Mouse (Mus musculus) midbrain, postnatal 0 days (tissue): ENCODE measurements around the gene Marveld1. TPM values are rescaled to one million over a fixed set of nuclear protein-coding genes. Genes with fewer than 3 reads are reported as not detected.
A peak's percentile ranks its signal among the peaks of the same experiment; 100 is the strongest.

Experiments
- ATAC-seq: fragments of 200-750 bp; cut with Nextera tagmentation; 2 replicates; pipeline ENCODE4 v1.8.0; 2017; ENCODE audit warnings: moderate number of reproducible peaks, mild to moderate bottlenecking, moderate TSS enrichment, moderate library complexity; ENCODE audit not compliant: low FRiP score
- DNase-seq: peaks from one replicate; pipeline ENCODE4 v3.0.0-alpha.2; 2015; ENCODE audit warnings: low spot score
- H3K27ac ChIP-seq: fragments of 300-500 bp; sonication (generic); 2 replicates; pipeline ENCODE4 v1.5.1; 2014; ENCODE audit warnings: low read depth, mild to moderate bottlenecking, low read length, mixed read lengths
- H3K27me3 ChIP-seq: fragments of 300-500 bp; sonication (generic); 2 replicates; pipeline ENCODE4 v1.6.1; 2014; ENCODE audit warnings: low read length, control low read depth, mixed read lengths; ENCODE audit not compliant: insufficient read depth
- H3K36me3 ChIP-seq: fragments of 300-500 bp; sonication (generic); 2 replicates; pipeline ENCODE4 v1.6.1; 2014; ENCODE audit warnings: low read length, control low read depth, mixed read lengths; ENCODE audit not compliant: insufficient read depth
- H3K4me1 ChIP-seq: fragments of 300-500 bp; sonication (generic); 2 replicates; pipeline ENCODE4 v1.6.1; 2014; ENCODE audit warnings: mild to moderate bottlenecking, control low read depth, antibody characterized with exemption, low read length, mixed read lengths; ENCODE audit not compliant: insufficient read depth
- H3K4me2 ChIP-seq: fragments of 300-500 bp; sonication (generic); 2 replicates; pipeline ENCODE4 v1.6.1; 2014; ENCODE audit warnings: low read depth, mild to moderate bottlenecking, low read length, mixed read lengths; ENCODE audit not compliant: poor library complexity, severe bottlenecking
- H3K4me3 ChIP-seq: fragments of 300-500 bp; sonication (generic); 2 replicates; pipeline ENCODE4 v1.5.1; 2014; ENCODE audit warnings: low read depth, mild to moderate bottlenecking, low read length, moderate library complexity
- H3K9ac ChIP-seq: fragments of 300-500 bp; sonication (generic); replicated peaks from 2 replicates; pipeline ENCODE4 v1.6.1; 2014; ENCODE audit warnings: mild to moderate bottlenecking, low read length, moderate library complexity, mixed read lengths; ENCODE audit not compliant: poor library complexity, severe bottlenecking
- H3K9me3 ChIP-seq: fragments of 300-500 bp; sonication (generic); 2 replicates; pipeline ENCODE4 v1.6.1; 2016; ENCODE audit warnings: low read length, control low read depth
- CTCF ChIP-seq: IDR thresholded peaks from 2 replicates; pipeline ENCODE4 v1.5.1; 2016; ENCODE audit warnings: antibody characterized with exemption, mild to moderate bottlenecking
- WGBS: fragments of 180-500 bp; shearing (Covaris S2); extraction: QIAGEN DNeasy Blood & Tissue Kit; methylation state at CpG from one replicate; pipeline ENCODE4 v1.1.7; 2014; 5-methylcytosine and 5-hydroxymethylcytosine counted together
- polyA plus RNA-seq: library from polyadenylated mRNA; unstranded; fragments of >200 nt; fragmentation: Nextera tagmentation; extraction: Ambion mirVana; gene quantifications from 2 replicates; pipeline ENCODE4 v1.2.1, GENCODE M21; 2015
- total RNA-seq: library from RNA; depleted of rRNA; stranded (reverse); fragments of >200 nt; gene quantifications from 2 replicates; pipeline ENCODE4 v1.2.3, GENCODE M21; 2014; rRNA removed

The Marveld1 gene
- total and polyA plus RNA-seq, 2 experiments from 2014 or later = 3.6 to 15.1 TPM

DNA sequence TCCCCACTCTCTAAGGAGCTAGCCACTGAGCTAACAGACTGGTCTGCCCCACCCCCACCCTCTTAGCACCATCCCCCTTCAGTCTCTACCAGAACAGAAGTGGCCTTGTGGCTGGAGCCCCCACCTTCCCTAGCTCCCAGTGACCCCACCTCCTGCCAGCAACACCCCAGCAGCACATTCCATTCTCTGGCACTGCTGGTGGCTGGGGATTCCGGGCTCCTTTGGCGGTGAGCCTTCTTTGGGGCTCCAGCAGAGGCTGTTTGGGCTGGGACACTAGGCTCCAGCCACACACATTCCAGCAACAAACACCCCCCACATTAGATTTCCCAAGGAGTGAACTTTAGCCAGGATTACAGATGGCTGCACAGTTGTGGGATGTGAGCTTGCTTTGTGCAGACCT is 46.1 kb downstream of the Marveld1 start:
- no peak overlapping the region for H3K9ac ChIP-seq
- peaks cover 24% of the 10 kb centered on the region for H3K36me3 ChIP-seq
- peaks cover 1% of the 10 kb centered on the region; the same call in 1 of the 2 replicates for H3K27me3 ChIP-seq
- no peak for TF ChIP-seq CTCF
- H3K4me2 ChIP-seq = no peak overlapping the region
- no peak overlapping the region for H3K4me3 ChIP-seq
- no peaks in the 10 kb centered on the region for H3K9me3 ChIP-seq
- WGBS = 38% methylated on average over 2 of the region's 2 CpGs
- ATAC-seq (peak; percentile 52), DNase-seq (peak; percentile 47)
- no peaks in the 10 kb centered on the region for H3K4me1 ChIP-seq
- H3K27ac ChIP-seq = no peak overlapping the region

DNA sequence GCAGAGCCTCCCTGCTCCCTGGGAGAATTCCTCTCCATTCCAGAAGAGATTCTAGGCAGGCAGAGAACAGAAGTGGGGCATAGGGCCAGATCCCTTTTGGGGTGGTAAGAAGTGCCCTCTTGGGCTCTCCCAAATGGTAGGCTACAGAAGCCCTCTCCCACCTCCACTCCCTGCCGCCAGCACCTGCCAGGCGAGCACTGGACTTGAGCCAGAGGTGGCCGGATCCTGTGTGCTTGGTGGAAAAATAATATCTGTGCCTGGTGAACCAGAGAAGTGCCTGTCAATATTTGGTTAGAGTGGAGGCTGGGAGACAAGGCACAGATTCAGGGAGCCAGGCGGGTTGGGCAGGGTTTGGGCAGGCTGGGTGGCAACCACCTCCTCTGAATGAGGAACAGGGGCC is 49.2 kb downstream of the Marveld1 start:
- ATAC-seq (no peak), DNase-seq (no peak)

DNA sequence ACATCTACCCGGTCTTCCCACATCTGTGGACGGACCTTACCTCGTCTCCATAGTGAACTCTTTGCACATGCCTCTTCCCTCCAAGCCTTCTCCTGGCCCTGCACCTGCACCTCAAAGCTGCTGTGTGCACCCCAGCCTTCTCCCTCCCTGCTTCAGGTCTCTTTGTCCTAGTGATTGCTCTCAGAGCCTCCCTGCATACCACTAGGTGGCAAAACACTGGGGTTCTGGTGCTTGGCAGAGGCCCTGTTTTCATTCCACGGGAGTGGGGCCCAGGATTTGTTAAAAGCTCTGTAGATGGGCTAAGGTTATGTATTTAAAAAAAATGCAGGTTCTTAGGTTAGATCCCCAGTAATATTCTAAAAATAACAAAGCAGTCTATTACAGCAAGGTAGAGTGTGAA is 49.9 kb downstream of the Marveld1 start:
- Histone ChIP-seq H3K4me2 (no peak overlapping the region), H3K4me1 (no peaks in the 10 kb centered on the region), H3K27me3 (peaks cover 37% of the 10 kb centered on the region), H3K9ac (no peak overlapping the region), H3K36me3 (peaks cover 3% of the 10 kb centered on the region; the same call in 1 of the 2 replicates), H3K9me3 (no peaks in the 10 kb centered on the region), H3K4me3 (no peak overlapping the region), H3K27ac (no peak overlapping the region)
- WGBS = 66% methylated on average over 4 of the region's 4 CpGs
- DNase-seq (peak; percentile 32), ATAC-seq (no peak)
- TF ChIP-seq CTCF = peak; percentile 71

More for the DNA sequence above, 49.2 kb downstream of the Marveld1 start:
- Histone ChIP-seq H3K9ac (no peak overlapping the region), H3K27ac (no peak overlapping the region), H3K4me1 (no peaks in the 10 kb centered on the region), H3K4me2 (no peak overlapping the region), H3K9me3 (no peaks in the 10 kb centered on the region), H3K4me3 (no peak overlapping the region), H3K36me3 (peaks cover 10% of the 10 kb centered on the region), H3K27me3 (peaks cover 30% of the 10 kb centered on the region)
- no peak for TF ChIP-seq CTCF
- WGBS = 84% methylated on average over 4 of the region's 4 CpGs

DNA sequence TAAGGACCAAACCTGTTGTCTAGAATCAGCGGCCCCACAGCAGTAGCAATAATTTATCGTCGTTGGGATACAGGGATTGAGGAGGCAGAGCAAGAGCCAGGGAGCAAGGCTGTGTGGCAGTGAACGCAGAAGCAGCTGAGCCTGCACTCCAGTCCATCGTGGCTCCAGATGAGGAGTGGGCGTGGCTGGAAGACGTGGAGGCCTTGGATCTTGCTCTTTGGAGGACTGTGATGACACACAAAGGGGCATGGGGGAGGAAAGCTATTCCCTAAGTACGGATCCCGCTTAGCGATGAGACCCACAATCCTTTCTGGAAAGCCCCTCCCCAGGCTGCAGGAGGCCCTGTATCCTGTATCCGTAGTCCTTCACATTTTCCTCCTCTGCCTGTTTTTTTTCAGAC is 50.8 kb downstream of the Marveld1 start:
- Histone ChIP-seq H3K4me3 (no peak overlapping the region), H3K27me3 (peaks cover 46% of the 10 kb centered on the region), H3K4me2 (no peak overlapping the region), H3K36me3 (0 out of 2 replicates have a peak, but pooled peaks cover 3% of the 10 kb centered on the region), H3K9me3 (no peaks in the 10 kb centered on the region), H3K4me1 (no peaks in the 10 kb centered on the region), H3K9ac (no peak overlapping the region), H3K27ac (no peak overlapping the region)
- ATAC-seq = no peak
- no peak for DNase-seq
- TF ChIP-seq CTCF = no peak
- WGBS = 44% methylated on average over 11 of the region's 11 CpGs

Other genes with a start within 250 kb of the Marveld1 start
- gene Pgam1, start 235.5 kb upstream of the Marveld1 start, total RNA-seq = 473 and 479 TPM in 2 replicates
- 536 and 596 TPM in 2 replicates for gene Pgam1, start 235.5 kb upstream of the Marveld1 start, polyA plus RNA-seq
- gene Exosc1, start 214.0 kb upstream of the Marveld1 start, total RNA-seq = 18.0 and 28.8 TPM in 2 replicates
- gene Exosc1, start 214.0 kb upstream of the Marveld1 start, polyA plus RNA-seq = 61.2 and 62.3 TPM in 2 replicates
- 49.2 and 61.9 TPM in 2 replicates for gene Zdhhc16, start 213.9 kb upstream of the Marveld1 start, total RNA-seq
- gene Zdhhc16, start 213.9 kb upstream of the Marveld1 start, polyA plus RNA-seq = 86.7 and 91.0 TPM in 2 replicates
- 45.7 and 62.5 TPM in 2 replicates for gene Mms19, start 166.2 kb upstream of the Marveld1 start, total RNA-seq
- gene Mms19, start 166.2 kb upstream of the Marveld1 start, polyA plus RNA-seq = 26.1 TPM in 2 replicates
- 17.5 and 22.1 TPM in 2 replicates for gene Ubtd1, start 165.6 kb upstream of the Marveld1 start, total RNA-seq
- gene Ubtd1, start 165.6 kb upstream of the Marveld1 start, polyA plus RNA-seq = 12.2 and 12.8 TPM in 2 replicates
- gene Ankrd2, start 111.4 kb upstream of the Marveld1 start, total RNA-seq = 0.71 and 1.7 TPM in 2 replicates
- gene Ankrd2, start 111.4 kb upstream of the Marveld1 start, polyA plus RNA-seq = 0.81 and 2.4 TPM in 2 replicates
- gene Hoga1, start 101.8 kb upstream of the Marveld1 start, total RNA-seq = 3.1 TPM in 2 replicates
- gene Hoga1, start 101.8 kb upstream of the Marveld1 start, polyA plus RNA-seq = 3.4 and 4.0 TPM in 2 replicates
- 0.24 TPM in 1 of 2 replicates, not detected in the other for gene 4933411K16Rik, start 95.2 kb upstream of the Marveld1 start, total RNA-seq
- gene 4933411K16Rik, start 95.2 kb upstream of the Marveld1 start, polyA plus RNA-seq = not detected in 2 replicates
- gene Morn4, start 61.0 kb upstream of the Marveld1 start, total RNA-seq = 47.2 and 47.5 TPM in 2 replicates
- 122 and 123 TPM in 2 replicates for gene Morn4, start 61.0 kb upstream of the Marveld1 start, polyA plus RNA-seq
- gene Pi4k2a, start 56.9 kb upstream of the Marveld1 start, total RNA-seq = 19.3 and 21.9 TPM in 2 replicates
- 30.6 and 33.0 TPM in 2 replicates for gene Pi4k2a, start 56.9 kb upstream of the Marveld1 start, polyA plus RNA-seq
- gene Avpi1, start 18.3 kb upstream of the Marveld1 start, total RNA-seq = 9.3 and 11.5 TPM in 2 replicates
- gene Avpi1, start 18.3 kb upstream of the Marveld1 start, polyA plus RNA-seq = 11.9 and 13.7 TPM in 2 replicates
- 71.8 and 83.9 TPM in 2 replicates for gene Zfyve27, start 16.6 kb downstream of the Marveld1 start, total RNA-seq
- 48.8 and 50.6 TPM in 2 replicates for gene Zfyve27, start 16.6 kb downstream of the Marveld1 start, polyA plus RNA-seq
- 1.6 and 3.8 TPM in 2 replicates for gene Sfrp5, start 54.9 kb downstream of the Marveld1 start, total RNA-seq
- gene Sfrp5, start 54.9 kb downstream of the Marveld1 start, polyA plus RNA-seq = 2.7 and 2.8 TPM in 2 replicates
- gene Golga7b, start 100.2 kb downstream of the Marveld1 start, total RNA-seq = 92.0 and 92.8 TPM in 2 replicates
- 68.9 and 70.3 TPM in 2 replicates for gene Golga7b, start 100.2 kb downstream of the Marveld1 start, polyA plus RNA-seq